Mouse (Mus musculus): ENCODE data around the gene Lrrtm4. TPM values are rescaled to one million over a fixed set of nuclear protein-coding genes. Genes with fewer than 3 reads are reported as not detected.

The Lrrtm4 gene
- polyA plus RNA-seq, 2 experiments from 2014 or later: not detected

DNA sequence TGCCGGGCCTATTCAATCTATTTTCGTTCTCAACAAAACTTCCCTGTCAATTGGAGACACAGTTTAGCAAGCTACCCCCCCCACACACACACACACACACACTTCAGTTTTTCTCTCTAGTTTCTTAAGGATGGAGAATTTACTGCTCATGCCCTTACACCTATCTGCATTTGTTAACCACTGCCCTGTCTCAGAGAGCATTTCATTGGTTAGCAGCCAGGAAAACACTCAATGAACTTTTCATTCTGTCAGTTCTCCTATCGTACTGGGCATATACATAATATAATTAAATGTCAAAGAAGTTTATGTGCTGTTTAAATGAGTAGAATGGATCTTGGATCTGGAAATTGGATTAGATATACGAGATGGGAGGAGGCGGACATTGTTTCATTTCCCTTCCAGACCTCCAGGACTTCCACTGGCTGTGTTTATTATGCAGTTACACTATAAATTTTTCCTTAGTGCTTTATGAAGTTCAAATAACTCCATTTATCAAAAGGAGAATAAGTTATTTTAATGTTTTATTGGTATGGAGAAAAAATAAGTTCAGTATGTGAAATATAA, 742.0 kb downstream of the Lrrtm4 start:
- ATAC-seq: no peak

DNA sequence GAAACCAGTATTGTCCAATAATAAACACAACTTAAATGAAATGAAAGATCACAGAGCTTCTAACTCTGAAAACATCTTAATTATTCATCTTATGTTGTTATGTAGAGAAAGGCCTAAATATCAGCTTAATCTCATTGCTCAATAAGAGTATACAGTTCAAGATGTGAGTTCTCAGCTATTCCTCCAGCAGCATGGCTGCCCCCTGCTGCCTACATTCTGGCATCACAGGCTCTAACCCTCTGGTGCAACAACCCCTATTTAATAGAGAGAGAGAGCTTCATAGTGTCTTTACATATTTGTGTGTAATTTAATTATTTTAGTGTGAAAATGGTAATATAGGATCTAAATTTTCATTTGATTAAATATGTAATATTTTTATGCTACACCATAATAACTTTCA, 767.6 kb downstream of the Lrrtm4 start:
- no peak for ATAC-seq

GRCm38 (mm10) chr6:80823753-80824152, 805.1 kb downstream of the Lrrtm4 start:
- ATAC-seq: no peak

DNA sequence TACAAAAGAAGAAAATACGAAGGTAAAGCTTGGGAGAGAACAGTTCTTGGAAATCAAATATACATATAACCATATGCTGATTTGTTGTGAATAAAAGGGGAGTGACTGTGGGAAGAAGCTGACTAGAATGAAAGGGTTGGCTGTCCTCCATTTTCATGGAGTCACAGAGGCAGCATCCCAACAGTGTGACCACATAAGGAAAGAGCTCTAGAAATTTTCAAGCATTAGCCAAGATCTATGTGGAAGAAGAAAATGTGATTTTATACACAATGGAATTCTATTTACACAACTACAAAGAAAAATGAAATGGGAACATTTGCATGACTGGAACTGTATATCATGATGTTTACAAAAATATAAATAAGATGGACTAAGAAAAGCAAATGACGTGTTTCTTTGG, 821.1 kb downstream of the Lrrtm4 start:
- no peak for ATAC-seq

DNA sequence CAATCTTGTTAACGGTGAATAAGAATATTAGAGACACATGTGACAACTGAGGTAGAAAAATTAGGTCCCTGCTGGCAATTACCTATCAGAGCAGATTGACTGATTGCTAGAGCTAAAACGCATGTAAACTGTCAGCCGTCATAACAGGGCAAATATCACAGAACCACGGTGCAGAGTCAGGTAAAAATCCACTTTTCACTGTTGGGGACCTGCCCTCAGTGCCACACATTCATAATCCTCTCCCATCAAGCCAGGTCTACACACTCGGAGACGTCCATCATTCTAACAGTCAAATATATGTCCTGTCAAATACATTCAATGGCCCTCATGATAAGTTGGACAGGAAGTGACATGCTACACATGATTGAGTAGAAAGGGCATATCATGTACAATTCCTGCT, 826.6 kb downstream of the Lrrtm4 start:
- ATAC-seq: no peak

GRCm38 (mm10) chr6:80856910-80857543, 838.4 kb downstream of the Lrrtm4 start:
- no peak for ATAC-seq

Other genes with a start within 250 kb of the Lrrtm4 start
- under 1 TPM in 1 of 2 experiments, not detected in 1; 0.79 TPM for gene Gm20594, start 201.0 kb upstream of the Lrrtm4 start, polyA plus RNA-seq (2017; shearing (Covaris generic))